Mouse (Mus musculus) CH12.LX (cell line): ENCODE measurements around the gene Arhgap25. TPM values are rescaled to one million over a fixed set of nuclear protein-coding genes. Genes with fewer than 3 reads are reported as not detected.

Source experiments
- DNase-seq: peaks from one replicate; pipeline ENCODE4 v3.0.0-alpha.2; 2013; ENCODE audit errors: extremely low read depth
- H3K27ac ChIP-seq: 2 replicates; pipeline ENCODE4 v1.5.1; 2012; ENCODE audit warnings: low read depth, mild to moderate bottlenecking, control low read depth, moderate library complexity; ENCODE audit not compliant: insufficient read depth
- H3K27me3 ChIP-seq: replicated peaks from 2 replicates; pipeline ENCODE3; 2012; ENCODE audit warnings: inconsistent platforms
- H3K36me3 ChIP-seq, 2 experiments: replicated peaks in 1 of 2; 2 replicates each; pipeline versions ENCODE3 to v1.6.1; 2012; ENCODE audit warnings: inconsistent platforms in 1 of 2, low read length in 1 of 2, mild to moderate bottlenecking in 1 of 2, mixed read lengths in 1 of 2, moderate library complexity in 1 of 2; ENCODE audit not compliant: control insufficient read depth in 1 of 2, insufficient read depth in 1 of 2
- H3K4me1 ChIP-seq, 2 experiments: 2 replicates each; pipeline ENCODE4 v1.6.1; 2012; ENCODE audit warnings: inconsistent platforms in 1 of 2, moderate library complexity in 1 of 2; ENCODE audit not compliant: insufficient read depth in 2 of 2, control insufficient read depth in 1 of 2
- H3K4me2 ChIP-seq: 2 replicates; pipeline ENCODE4 v1.6.1; 2012; ENCODE audit warnings: low read depth, mild to moderate bottlenecking, control low read depth; ENCODE audit not compliant: poor library complexity, insufficient read depth, severe bottlenecking
- H3K4me3 ChIP-seq, 3 experiments: fragments of 150-350 bp in 1 of 3; sonication (generic) in 1 of 3; replicated peaks in 1 of 3; 2 replicates each; pipeline versions ENCODE3 to v1.5.1; 2011 to 2012; ENCODE audit warnings: low read depth in 2 of 3, low read length in 2 of 3, mild to moderate bottlenecking in 2 of 3, moderate library complexity in 2 of 3, control low read depth in 1 of 3, improper control_type of control experiment in 1 of 3, inconsistent platforms in 1 of 3, mixed read lengths in 1 of 3; ENCODE audit not compliant: poor library complexity in 1 of 3
- H3K79me2 ChIP-seq: replicated peaks from 2 replicates; pipeline ENCODE4 v1.6.1; 2012; ENCODE audit warnings: mild to moderate bottlenecking, moderate library complexity; ENCODE audit not compliant: control insufficient read depth, poor library complexity, insufficient read depth, severe bottlenecking; ENCODE audit errors: extremely low read depth
- H3K9ac ChIP-seq: 2 replicates; pipeline ENCODE4 v1.6.1; 2012; ENCODE audit warnings: low read depth, mild to moderate bottlenecking, control low read depth, moderate library complexity; ENCODE audit not compliant: insufficient read depth
- H3K9me3 ChIP-seq: replicated peaks from 2 replicates; pipeline ENCODE3; 2012; ENCODE audit warnings: low read length, inconsistent platforms, mixed read lengths
- CHD1 ChIP-seq: IDR thresholded peaks from 2 replicates; pipeline ENCODE4 v1.6.1; 2012; ENCODE audit warnings: low read depth, low read length, improper control_type of control experiment, inconsistent platforms
- CHD2 ChIP-seq: IDR thresholded peaks from 2 replicates; pipeline ENCODE4 v1.6.1; 2011; ENCODE audit warnings: low read length, improper control_type of control experiment
- CTCF ChIP-seq, 2 experiments: IDR thresholded peaks in 1 of 2; conservative IDR thresholded peaks in 1 of 2; 2 replicates each; pipeline ENCODE4 v1.5.1; 2011 to 2012; ENCODE audit warnings: low read depth in 2 of 2, low read length in 2 of 2, improper control_type of control experiment in 1 of 2, inconsistent platforms in 1 of 2, mild to moderate bottlenecking in 1 of 2, moderate library complexity in 1 of 2
- E2F4 ChIP-seq: IDR thresholded peaks from 2 replicates; pipeline ENCODE4 v1.6.1; 2011; ENCODE audit warnings: low read depth, low read length, improper control_type of control experiment; ENCODE audit not compliant: insufficient replicate concordance
- ELF1 ChIP-seq: IDR thresholded peaks from 2 replicates; pipeline ENCODE4 v1.6.1; 2014; ENCODE audit warnings: low read depth, mild to moderate bottlenecking, inconsistent platforms, low read length, improper control_type of control experiment
- EP300 ChIP-seq: IDR thresholded peaks from 2 replicates; pipeline ENCODE4 v1.6.1; 2011; ENCODE audit warnings: low read length, improper control_type of control experiment
- ETS1 ChIP-seq: conservative IDR thresholded peaks from 2 replicates; pipeline ENCODE4 v1.6.1; 2012; ENCODE audit warnings: low read depth, mild to moderate bottlenecking, inconsistent platforms, low read length, improper control_type of control experiment, moderate library complexity
- HCFC1 ChIP-seq: IDR thresholded peaks from 2 replicates; pipeline ENCODE4 v1.6.1; 2012; ENCODE audit warnings: low read depth, mild to moderate bottlenecking, inconsistent platforms, low read length, improper control_type of control experiment
- IRF4 ChIP-seq: IDR thresholded peaks from 2 replicates; pipeline ENCODE4 v1.6.1; 2014; ENCODE audit warnings: low read depth, mild to moderate bottlenecking, inconsistent platforms, low read length, improper control_type of control experiment
- JUND ChIP-seq: conservative IDR thresholded peaks from 2 replicates; pipeline ENCODE4 v1.6.1; 2011; ENCODE audit warnings: low read depth, low read length, improper control_type of control experiment
- KAT2A ChIP-seq: IDR thresholded peaks from 2 replicates; pipeline ENCODE4 v1.6.1; 2012; ENCODE audit warnings: low read length, improper control_type of control experiment, inconsistent platforms; ENCODE audit not compliant: insufficient replicate concordance
- MAFK ChIP-seq: IDR thresholded peaks from 2 replicates; pipeline ENCODE4 v1.6.1; 2011; ENCODE audit warnings: low read length, improper control_type of control experiment; ENCODE audit not compliant: insufficient replicate concordance
- MAX ChIP-seq: IDR thresholded peaks from 2 replicates; pipeline ENCODE4 v1.6.1; 2011; ENCODE audit warnings: low read length, improper control_type of control experiment
- MAZ ChIP-seq: IDR thresholded peaks from 2 replicates; pipeline ENCODE4 v1.6.1; 2012; ENCODE audit warnings: low read depth, mild to moderate bottlenecking, inconsistent platforms, low read length, improper control_type of control experiment, moderate library complexity
- MEF2A ChIP-seq: IDR thresholded peaks from 2 replicates; pipeline ENCODE4 v1.6.1; 2014; ENCODE audit warnings: low read depth, mild to moderate bottlenecking, inconsistent platforms, low read length, improper control_type of control experiment, borderline replicate concordance
- MXI1 ChIP-seq: IDR thresholded peaks from 2 replicates; pipeline ENCODE4 v1.6.1; 2011; ENCODE audit warnings: mild to moderate bottlenecking, low read depth, low read length, improper control_type of control experiment
- NELFE ChIP-seq: IDR thresholded peaks from 2 replicates; pipeline ENCODE4 v1.6.1; 2011; ENCODE audit warnings: low read depth, low read length, improper control_type of control experiment
- NRF1 ChIP-seq: IDR thresholded peaks from 2 replicates; pipeline ENCODE4 v1.6.1; 2014; ENCODE audit warnings: low read depth, mild to moderate bottlenecking, inconsistent platforms, low read length, improper control_type of control experiment, moderate library complexity
- PAX5 ChIP-seq: IDR thresholded peaks from 2 replicates; pipeline ENCODE4 v1.6.1; 2012; ENCODE audit warnings: low read length, inconsistent platforms, mixed read lengths
- POLR2A ChIP-seq: IDR thresholded peaks from 2 replicates; pipeline ENCODE4 v1.6.1; 2011; ENCODE audit warnings: low read depth, mild to moderate bottlenecking, improper control_type of control experiment, low read length
- POLR2AphosphoS2 ChIP-seq: IDR thresholded peaks from 2 replicates; pipeline ENCODE4 v1.6.1; 2011; ENCODE audit warnings: low read depth, low read length, improper control_type of control experiment
- RAD21 ChIP-seq: IDR thresholded peaks from 2 replicates; pipeline ENCODE4 v1.6.1; 2011; ENCODE audit warnings: low read depth, mild to moderate bottlenecking, low read length, improper control_type of control experiment, moderate library complexity
- SIN3A ChIP-seq: IDR thresholded peaks from 2 replicates; pipeline ENCODE4 v1.6.1; 2012; ENCODE audit warnings: low read length, improper control_type of control experiment, inconsistent platforms
- TBP ChIP-seq: conservative IDR thresholded peaks from 2 replicates; pipeline ENCODE4 v1.6.1; 2011; ENCODE audit warnings: low read depth, low read length, improper control_type of control experiment
- UBTF ChIP-seq: IDR thresholded peaks from 2 replicates; pipeline ENCODE4 v1.6.1; 2012; ENCODE audit warnings: low read depth, mild to moderate bottlenecking, inconsistent platforms, low read length, improper control_type of control experiment, moderate library complexity
- USF1 ChIP-seq: IDR thresholded peaks from 2 replicates; pipeline ENCODE4 v1.6.1; 2014; ENCODE audit warnings: low read depth, mild to moderate bottlenecking, inconsistent platforms, low read length, improper control_type of control experiment
- USF2 ChIP-seq: conservative IDR thresholded peaks from 2 replicates; pipeline ENCODE4 v1.6.1; 2011; ENCODE audit warnings: low read depth, low read length, improper control_type of control experiment
- ZKSCAN1 ChIP-seq: IDR thresholded peaks from 2 replicates; pipeline ENCODE4 v1.6.1; 2012; ENCODE audit warnings: low read depth, inconsistent platforms, low read length, improper control_type of control experiment, borderline replicate concordance
- ZMIZ1 ChIP-seq: IDR thresholded peaks from 2 replicates; pipeline ENCODE4 v1.6.1; 2012; ENCODE audit warnings: low read depth, mild to moderate bottlenecking, inconsistent platforms, low read length, improper control_type of control experiment
- ZNF384 ChIP-seq: IDR thresholded peaks from 2 replicates; pipeline ENCODE4 v1.6.1; 2012; ENCODE audit warnings: low read depth, low read length, improper control_type of control experiment, inconsistent platforms
- dilution Hi-C: fragments of 300-500 bp; cut with MboI; formaldehyde crosslinking; loops from 2 replicates; pipeline ENCODE4 v1.14.3; 2020; ENCODE audit warnings: low sequenced_read_pairs; ENCODE audit not compliant: extremely low pct_unique_long_range_greater_than_20kb, extremely low pct_ligation_motif_present
- in situ Hi-C: fragments of 300-500 bp; cut with MboI; formaldehyde crosslinking; loops from 3 replicates; pipeline ENCODE4 v1.14.3; 2019; ENCODE audit warnings: low sequenced_read_pairs, low pct_ligation_motif_present, low pct_unique_long_range_greater_than_20kb, mixed read lengths
- polyA plus RNA-seq: library from polyadenylated mRNA; unstranded; fragments of >175 nt; gene quantifications from 2 replicates; pipeline ENCODE4 v1.2.1, GENCODE M21; 2012; ENCODE audit warnings: low read depth; ENCODE audit not compliant: insufficient read length
- total RNA-seq, 2 experiments: library from RNA; depleted of rRNA; stranded (reverse); fragments of 300-350 nt in 1 of 2; fragments of >200 nt in 1 of 2; gene quantifications; 2 replicates each; pipeline ENCODE4 v1.2.3; 2012 to 2014

Arhgap25 gene
- total and polyA plus RNA-seq, 3 experiments: 11.7 to 16.5 (median 12.5) TPM

DNA sequence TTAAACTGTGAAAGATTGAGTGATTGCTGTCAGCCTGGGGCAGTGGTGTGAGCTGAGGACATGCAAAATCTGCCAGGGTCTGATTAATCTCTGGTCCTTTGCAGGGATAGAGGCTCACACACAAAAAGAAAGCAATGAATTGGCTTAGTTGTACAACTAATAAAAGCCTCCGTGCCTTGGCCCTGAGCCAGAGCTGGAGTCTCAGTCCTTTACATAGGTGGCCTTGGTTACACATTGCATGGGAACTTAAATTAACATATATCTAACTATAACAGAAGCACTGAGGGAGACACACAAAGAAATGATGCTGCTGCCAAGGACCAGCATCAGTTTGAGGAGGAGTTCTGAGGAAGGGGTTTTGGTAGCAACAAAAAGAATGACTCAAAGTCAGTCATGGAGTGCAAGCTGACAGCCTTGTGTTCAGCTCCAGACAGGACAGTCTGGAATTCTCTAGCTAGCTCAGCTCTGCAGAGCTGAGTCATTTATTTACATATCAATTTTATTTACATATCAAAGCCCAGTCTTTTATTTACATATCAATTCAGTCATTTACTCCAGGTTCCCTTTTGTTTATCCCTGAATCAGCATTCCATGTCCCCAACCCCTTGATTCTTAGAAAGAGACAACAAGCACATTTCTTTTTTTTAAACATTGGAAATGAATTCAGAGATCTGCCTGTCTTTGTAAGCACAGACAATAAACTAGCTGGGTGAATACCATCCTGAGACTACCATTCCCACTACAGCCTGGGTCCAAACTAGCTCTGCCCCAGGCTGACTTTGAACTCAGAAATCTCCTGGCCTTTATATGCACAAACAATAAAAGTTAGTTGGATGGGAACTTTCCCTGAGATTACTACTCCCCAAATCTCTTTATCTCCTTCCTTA is 12.5 kb upstream of the Arhgap25 start:
- H3K79me2 ChIP-seq: no peaks in the 10 kb centered on the region
- DNase-seq: no peak
- no peak overlapping the region for H3K9ac ChIP-seq
- no peak overlapping the region for H3K27ac ChIP-seq
- dilution Hi-C loops: no loop called here
- no peaks in the 10 kb centered on the region for H3K36me3 ChIP-seq
- H3K4me3 ChIP-seq: no peak overlapping the region
- TF ChIP-seq USF1 (no peak), PAX5 (no peak), RAD21 (no peak), POLR2AphosphoS2 (no peak), ELF1 (no peak), MAZ (no peak), ZMIZ1 (no peak), ZKSCAN1 (no peak), NELFE (no peak), USF2 (no peak), JUND (no peak), CTCF (conservative IDR thresholded peaks at IDR 0.05 in 1 of 2, IDR thresholded peaks at IDR 0.05 in 1 of 2; ENCODE audit: low read depth in 2 of 2, low read length in 2 of 2) (no peak), E2F4 (no peak), MAX (no peak), CHD1 (no peak), POLR2A (no peak), NRF1 (no peak)
- peaks cover 13% of the 10 kb centered on the region for H3K9me3 ChIP-seq
- in situ Hi-C loops: no loop called here
- H3K4me1 ChIP-seq: peaks cover 8 to 31% of the 10 kb centered on the region in 2 experiments
- no peak overlapping the region for H3K4me2 ChIP-seq
- H3K27me3 ChIP-seq: peaks cover 14% of the 10 kb centered on the region

DNA sequence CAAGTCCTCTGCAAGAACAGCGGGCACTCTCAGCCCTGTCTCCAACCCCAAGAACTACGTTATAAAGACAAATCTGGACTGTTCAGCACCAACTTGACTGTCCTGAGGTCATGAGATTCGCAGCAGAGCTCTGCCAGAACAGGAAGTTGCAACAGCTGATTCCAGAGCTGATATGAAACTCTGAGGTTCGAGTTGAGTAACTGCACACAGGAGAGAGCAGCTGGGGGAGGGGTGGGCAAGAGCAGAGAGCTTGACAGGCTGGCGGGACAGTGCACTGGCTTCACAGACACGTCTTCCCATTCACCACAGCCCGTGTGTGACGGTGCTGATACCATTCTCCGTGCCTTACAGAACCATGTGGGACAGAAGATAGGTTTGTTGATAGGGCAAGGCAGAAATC is 9.0 kb upstream of the Arhgap25 start:
- in situ Hi-C loops: no loop called here
- H3K9me3 ChIP-seq: peaks cover 13% of the 10 kb centered on the region
- H3K4me3 ChIP-seq: peak overlapping the region in 2 of 3 experiments; percentile 25 to 38
- peaks cover 16 to 47% of the 10 kb centered on the region in 2 experiments for H3K4me1 ChIP-seq
- peak overlapping the region; percentile 35 for H3K4me2 ChIP-seq
- dilution Hi-C loops: no loop called here
- no peaks in the 10 kb centered on the region for H3K36me3 ChIP-seq
- no peaks in the 10 kb centered on the region for H3K79me2 ChIP-seq
- peak; percentile 95 for DNase-seq
- H3K27me3 ChIP-seq: peaks cover 27% of the 10 kb centered on the region
- peak overlapping the region; percentile 43 for H3K27ac ChIP-seq
- no peak overlapping the region for H3K9ac ChIP-seq
- TF ChIP-seq ZNF384: no peak
- TF ChIP-seq TBP: peak; percentile 89
- TF ChIP-seq KAT2A: no peak
- no peak for TF ChIP-seq UBTF
- TF ChIP-seq POLR2A: peak; percentile 46; the same call in 1 of the 2 replicates
- no peak for TF ChIP-seq USF2
- TF ChIP-seq ELF1: peak; percentile 75
- TF ChIP-seq PAX5: no peak
- TF ChIP-seq CTCF (conservative IDR thresholded peaks at IDR 0.05 in 1 of 2, IDR thresholded peaks at IDR 0.05 in 1 of 2; ENCODE audit: low read depth in 2 of 2, low read length in 2 of 2): no peak
- TF ChIP-seq MEF2A: peak; percentile 84
- TF ChIP-seq JUND: peak; percentile 61; the same call in 1 of the 2 replicates
- TF ChIP-seq HCFC1: peak; percentile 51
- peak; percentile 73 for TF ChIP-seq MXI1
- TF ChIP-seq NELFE: peak; percentile 33; the same call in 1 of the 2 replicates
- no peak for TF ChIP-seq POLR2AphosphoS2
- TF ChIP-seq EP300: peak; percentile 85
- TF ChIP-seq CHD2: peak; percentile 93
- no peak for TF ChIP-seq ZKSCAN1
- TF ChIP-seq SIN3A: peak; percentile 95
- peak; percentile 67 for TF ChIP-seq MAX
- TF ChIP-seq MAFK: 0 out of 2 replicates have a peak, but pooled peaks have one; percentile 49
- peak; percentile 99 for TF ChIP-seq ETS1
- TF ChIP-seq IRF4: peak; percentile 96
- no peak for TF ChIP-seq E2F4
- no peak for TF ChIP-seq USF1
